Comparison of ENCODE assay signal across 28 mouse cellular contexts in the genomic region with DNA sequence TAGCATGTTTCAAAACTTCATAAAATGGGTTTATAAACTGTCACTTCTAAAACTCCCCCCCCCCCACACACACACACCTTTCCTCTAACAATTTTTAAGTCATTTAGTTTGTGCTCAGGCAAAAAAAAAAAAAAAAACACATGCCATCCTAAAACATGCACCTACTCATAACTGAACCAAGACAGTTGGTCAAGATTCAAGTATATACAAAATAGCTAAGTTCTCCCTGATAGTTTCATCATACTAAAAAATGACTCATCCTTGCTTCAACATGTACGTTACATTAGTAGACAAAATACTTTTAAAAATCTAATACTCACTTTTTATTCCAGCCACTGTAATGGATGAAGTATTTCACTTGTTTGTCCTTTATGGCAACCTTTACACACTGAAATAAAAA. TPM values are rescaled to one million over a fixed set of nuclear protein-coding genes. Genes with fewer than 3 reads are reported as not detected.
"Had no signal": no experiment of that assay in that cellular context is flagged by ENCODE, and none has a peak within 500 bp of the region (broad histone marks: within the 10 kb centered on the region; RNA-seq: fewer than 3 reads in every experiment).

No protein-coding gene starts in this region.

- H3K27ac ChIP-seq: gastrocnemius, adult 2 months; heart, adult 2 months; heart, embryonic 13.5 days; heart, embryonic 15.5 days; hindbrain, embryonic 13.5 days; hindbrain, embryonic 15.5 days; hindbrain, postnatal 0 days; kidney, embryonic 15.5 days; kidney, postnatal 0 days; layer of hippocampus, adult 2 months; left cerebral cortex, adult 2 months; limb, embryonic 10.5 days; limb, embryonic 12.5 days; liver, embryonic 13.5 days had no signal

- H3K9ac ChIP-seq: heart, embryonic 13.5 days; heart, embryonic 15.5 days; hindbrain, embryonic 13.5 days; hindbrain, embryonic 15.5 days; kidney, embryonic 15.5 days; limb, embryonic 12.5 days; liver, embryonic 13.5 days had no signal

- H3K27me3 ChIP-seq: heart, embryonic 13.5 days; heart, embryonic 15.5 days; hindbrain, embryonic 13.5 days; hindbrain, embryonic 15.5 days; kidney, embryonic 15.5 days; limb, embryonic 12.5 days; liver, embryonic 13.5 days had no signal

- H3K4me3 ChIP-seq: gastrocnemius, adult 2 months; heart, adult 2 months; heart, embryonic 13.5 days; heart, embryonic 15.5 days; hindbrain, embryonic 13.5 days; hindbrain, embryonic 15.5 days; kidney, embryonic 15.5 days; layer of hippocampus, adult 2 months; left cerebral cortex, adult 2 months; limb, embryonic 10.5 days; limb, embryonic 12.5 days; liver, embryonic 13.5 days had no signal

- H3K9me3 ChIP-seq: heart, embryonic 13.5 days; heart, embryonic 15.5 days; hindbrain, embryonic 13.5 days; hindbrain, embryonic 15.5 days; kidney, embryonic 15.5 days; limb, embryonic 10.5 days; limb, embryonic 12.5 days; liver, embryonic 13.5 days had no signal

- H3K4me2 ChIP-seq: heart, embryonic 11.5 days; heart, embryonic 13.5 days; heart, embryonic 15.5 days; hindbrain, embryonic 13.5 days; hindbrain, embryonic 15.5 days; kidney, embryonic 15.5 days; limb, embryonic 12.5 days; liver, embryonic 11.5 days; liver, embryonic 13.5 days had no signal

- ATAC-seq: hindbrain, postnatal 0 days; intestine, embryonic 16.5 days had no signal

- DNase-seq: gastrocnemius, adult 2 months; gastrocnemius, postnatal 10 days; gastrocnemius, postnatal 36 days; heart, adult 2 months; heart, postnatal 14 days; heart, postnatal 36 days; kidney, adult 11 months; kidney, adult 2 months; kidney, adult 9 months; kidney, postnatal 25 days; kidney, postnatal 4 days; liver; liver, embryonic 13.5 days had no signal

RNA-seq across cellular contexts. Expression of a gene that starts 56.0 kb away (rescaled TPM):
- total RNA-seq: hematopoietic stem cell, adult 5-6 weeks had no signal
